Mouse (Mus musculus) kidney, postnatal 0 days (tissue): ENCODE measurements around the gene Gm26741. TPM values are rescaled to one million over a fixed set of nuclear protein-coding genes. Genes with fewer than 3 reads are reported as not detected.
A peak's percentile ranks its signal among the peaks of the same experiment; 100 is the strongest.

Experiments used
- ATAC-seq: fragments of 200-750 bp; cut with Nextera tagmentation; replicated peaks from 2 replicates; pipeline ENCODE4 v1.8.0; 2017; ENCODE audit warnings: low read depth, moderate number of reproducible peaks, moderate TSS enrichment, moderate library complexity; ENCODE audit not compliant: low FRiP score
- DNase-seq: peaks from one replicate; pipeline ENCODE4 v3.0.0-alpha.2; 2016; ENCODE audit warnings: low spot score
- H3K27ac ChIP-seq: fragments of 300-500 bp; sonication (generic); 2 replicates; pipeline ENCODE4 v1.5.1; 2014; ENCODE audit warnings: mild to moderate bottlenecking
- H3K27me3 ChIP-seq: fragments of 300-500 bp; sonication (generic); 2 replicates; pipeline ENCODE4 v1.6.1; 2014; ENCODE audit warnings: low read length, mixed read lengths; ENCODE audit not compliant: insufficient read depth
- H3K36me3 ChIP-seq: fragments of 300-500 bp; sonication (generic); 2 replicates; pipeline ENCODE4 v1.6.1; 2014; ENCODE audit warnings: low read length, mixed read lengths; ENCODE audit not compliant: insufficient read depth
- H3K4me1 ChIP-seq: fragments of 300-500 bp; sonication (generic); replicated peaks from 2 replicates; pipeline ENCODE4 v1.6.1; 2014; ENCODE audit warnings: antibody characterized with exemption, low read length, mixed read lengths; ENCODE audit not compliant: insufficient read depth
- H3K4me2 ChIP-seq: fragments of 300-500 bp; sonication (generic); 2 replicates; pipeline ENCODE4 v1.6.1; 2014; ENCODE audit warnings: mild to moderate bottlenecking, low read length, moderate library complexity, mixed read lengths
- H3K4me3 ChIP-seq: fragments of 300-500 bp; sonication (generic); replicated peaks from 2 replicates; pipeline ENCODE4 v1.5.1; 2014; ENCODE audit warnings: low read depth, low read length
- H3K9ac ChIP-seq: fragments of 300-500 bp; sonication (generic); 2 replicates; pipeline ENCODE4 v1.6.1; 2014; ENCODE audit warnings: low read depth, low read length
- H3K9me3 ChIP-seq: fragments of 300-500 bp; sonication (generic); replicated peaks from 2 replicates; pipeline ENCODE4 v1.6.1; 2016; ENCODE audit warnings: low read length, inconsistent platforms, mixed read lengths
- CTCF ChIP-seq: IDR thresholded peaks from 2 replicates; pipeline ENCODE4 v1.5.1; 2016; ENCODE audit warnings: antibody characterized with exemption, low read depth, mild to moderate bottlenecking, moderate library complexity
- WGBS: fragments of 180-500 bp; shearing (Covaris S2); extraction: QIAGEN DNeasy Blood & Tissue Kit; methylation state at CpG from one replicate; pipeline ENCODE4 v1.1.7; 2014; 5-methylcytosine and 5-hydroxymethylcytosine counted together
- polyA plus RNA-seq: library from polyadenylated mRNA; unstranded; fragments of >200 nt; fragmentation: Nextera tagmentation; extraction: Ambion mirVana; gene quantifications from 2 replicates; pipeline ENCODE4 v1.2.1, GENCODE M21; 2015

Gm26741 gene
- polyA plus RNA-seq, 1 experiment from 2014 or later: not detected

GRCm38 (mm10) chr10:52384823-52385610 is 26.4 kb downstream of the Gm26741 start:
- TF ChIP-seq CTCF: peak; percentile 97

GRCm38 (mm10) chr10:52387192-52387591 is 28.6 kb downstream of the Gm26741 start:
- WGBS: 85% methylated on average over 4 of the region's 4 CpGs
- H3K4me3 ChIP-seq: no peak overlapping the region
- H3K36me3 ChIP-seq: no peaks in the 10 kb centered on the region
- ATAC-seq (no peak), DNase-seq (no peak)
- H3K27me3 ChIP-seq: no peaks in the 10 kb centered on the region
- 0 out of 2 replicates have a peak, but pooled peaks cover 4% of the 10 kb centered on the region for H3K4me1 ChIP-seq
- no peaks in the 10 kb centered on the region for H3K9me3 ChIP-seq
- no peak overlapping the region for H3K9ac ChIP-seq
- H3K4me2 ChIP-seq: no peak overlapping the region
- H3K27ac ChIP-seq: no peak overlapping the region
- TF ChIP-seq CTCF: no peak

More at GRCm38 (mm10) chr10:52384823-52385610, 26.4 kb downstream of the Gm26741 start:
- Histone ChIP-seq H3K27me3 (no peaks in the 10 kb centered on the region), H3K9me3 (no peaks in the 10 kb centered on the region), H3K36me3 (no peaks in the 10 kb centered on the region), H3K4me3 (no peak overlapping the region), H3K4me1 (0 out of 2 replicates have a peak, but pooled peaks cover 4% of the 10 kb centered on the region), H3K4me2 (no peak overlapping the region), H3K9ac (no peak overlapping the region), H3K27ac (no peak overlapping the region)
- DNase-seq (peak; percentile 83), ATAC-seq (no peak)
- WGBS: 36% methylated on average over 8 of the region's 8 CpGs

- ATAC-seq (no peak), DNase-seq (no peak)
- Histone ChIP-seq H3K36me3 (no peaks in the 10 kb centered on the region), H3K4me2 (no peak within 1 kb of the TSS), H3K27ac (no peak within 1 kb of the TSS), H3K27me3 (no peaks in the 10 kb centered on the region), H3K4me3 (no peak within 1 kb of the TSS), H3K4me1 (no peaks in the 10 kb centered on the region), H3K9me3 (no peaks in the 10 kb centered on the region), H3K9ac (no peak within 1 kb of the TSS)
- no peak for TF ChIP-seq CTCF
- 66% methylated on average over 5 of the region's 5 CpGs for WGBS
These were observed 30.4 kb downstream of the Gm26741 start, which contains the start of gene Nepn for GRCm38 (mm10) chr10:52388922-52389430. TSS of gene Nepn (plus strand) at chr10:52388972.

- H3K4me1 ChIP-seq: no peaks in the 10 kb centered on the region
- no peak for ATAC-seq
- no peak for TF ChIP-seq CTCF
- no peak overlapping the region for H3K4me2 ChIP-seq
- 57% methylated on average over 3 of the region's 3 CpGs for WGBS
- DNase-seq: peak; percentile 3
- H3K27me3 ChIP-seq: no peaks in the 10 kb centered on the region
- no peaks in the 10 kb centered on the region for H3K9me3 ChIP-seq
- H3K9ac ChIP-seq: no peak overlapping the region
- no peak overlapping the region for H3K4me3 ChIP-seq
- H3K36me3 ChIP-seq: no peaks in the 10 kb centered on the region
- no peak overlapping the region for H3K27ac ChIP-seq
These were observed 30.9 kb downstream of the Gm26741 start for GRCm38 (mm10) chr10:52389438-52389837.

GRCm38 (mm10) chr10:52391208-52391607 is 32.6 kb downstream of the Gm26741 start:
- Histone ChIP-seq H3K9ac (no peak overlapping the region), H3K9me3 (no peaks in the 10 kb centered on the region), H3K27ac (no peak overlapping the region), H3K36me3 (no peaks in the 10 kb centered on the region), H3K27me3 (no peaks in the 10 kb centered on the region), H3K4me2 (no peak overlapping the region), H3K4me1 (no peaks in the 10 kb centered on the region), H3K4me3 (no peak overlapping the region)
- DNase-seq: no peak
- 80% methylated on average over 2 of the region's 2 CpGs for WGBS
- TF ChIP-seq CTCF: no peak
- ATAC-seq: no peak

- DNase-seq: peak; percentile 7
- no peak for ATAC-seq
- Histone ChIP-seq H3K4me1 (no peaks in the 10 kb centered on the region), H3K36me3 (no peaks in the 10 kb centered on the region), H3K27me3 (no peaks in the 10 kb centered on the region), H3K9me3 (no peaks in the 10 kb centered on the region), H3K9ac (no peak overlapping the region), H3K4me2 (no peak overlapping the region), H3K27ac (no peak overlapping the region), H3K4me3 (no peak overlapping the region)
- TF ChIP-seq CTCF: no peak
- WGBS: 76% methylated on average over 3 of the region's 3 CpGs
These were observed 38.1 kb downstream of the Gm26741 start for GRCm38 (mm10) chr10:52396647-52397046.
